Mouse (Mus musculus) olfactory bulb, adult 2 months (tissue): ENCODE measurements around the gene Arfrp1.

ENCODE experiments used
- CTCF ChIP-seq: fragments of 200-500 bp; IDR thresholded peaks from 2 replicates; pipeline ENCODE4 v1.5.1; 2012; ENCODE audit warnings: low read depth, mild to moderate bottlenecking, low read length, moderate library complexity; ENCODE audit not compliant: insufficient read depth
- POLR2A ChIP-seq: fragments of 200-500 bp; IDR thresholded peaks from 2 replicates; pipeline ENCODE4 v1.6.1; 2012; ENCODE audit warnings: mild to moderate bottlenecking, low read depth, low read length, moderate library complexity; ENCODE audit not compliant: insufficient read depth

DNA sequence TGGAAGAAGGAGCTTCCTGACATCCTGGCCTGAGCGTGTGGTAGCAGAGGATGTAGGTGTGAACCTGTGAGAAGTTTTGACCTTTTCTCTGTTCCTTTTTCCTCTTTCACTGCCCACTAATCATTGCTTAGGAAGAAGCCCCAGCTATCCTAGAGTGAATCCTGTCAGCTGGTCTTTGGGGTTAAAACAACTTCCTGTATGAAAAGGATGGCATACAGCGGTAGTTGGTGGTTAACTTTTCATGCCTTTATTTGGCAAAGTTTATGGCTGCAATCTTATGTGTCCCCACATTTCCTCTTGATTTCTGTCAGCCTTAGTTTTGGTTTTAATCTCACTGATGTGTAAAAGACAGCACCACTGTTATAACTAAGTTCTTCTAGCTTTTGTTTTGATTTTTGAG lies 12.0 kb upstream of the Arfrp1 start:
- no peak for TF ChIP-seq POLR2A
- TF ChIP-seq CTCF = no peak
